Mouse (Mus musculus) embryonic fibroblast, embryonic 13.5 days (primary cell): ENCODE results near the gene 4930505A04Rik.

Experiments used
- CTCF ChIP-seq: IDR thresholded peaks from 2 replicates; pipeline ENCODE4 v1.5.1; 2011; ENCODE audit warnings: mild to moderate bottlenecking, control low read depth, low read length, moderate library complexity, borderline replicate concordance; ENCODE audit not compliant: insufficient read depth
- POLR2A ChIP-seq: IDR thresholded peaks from 2 replicates; pipeline ENCODE4 v1.6.1; 2011; ENCODE audit warnings: low read depth, mild to moderate bottlenecking, control low read depth, low read length, moderate library complexity

DNA sequence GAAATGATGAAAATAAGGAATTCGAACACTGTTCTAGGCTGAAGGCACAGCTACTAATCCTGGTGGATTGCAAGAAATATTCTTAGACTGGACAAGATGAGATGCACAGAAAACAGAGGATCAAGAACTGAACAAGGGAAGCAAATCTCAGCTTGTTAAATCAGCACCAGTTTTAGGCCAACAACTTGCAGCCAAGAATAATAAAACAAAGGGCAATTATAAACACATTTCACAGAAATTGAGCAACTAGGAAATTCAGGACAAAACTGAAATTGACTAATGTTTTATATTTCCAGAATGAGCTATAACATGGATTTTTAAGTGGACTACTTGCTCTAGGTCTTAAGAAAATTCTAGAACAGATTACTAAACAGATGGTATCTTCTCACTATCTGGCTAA, 24.1 kb downstream of the 4930505A04Rik start:
- TF ChIP-seq POLR2A (no peak), CTCF (no peak)
